Mouse (Mus musculus): ENCODE data around the gene Phospho1.

GRCm38 (mm10) chr11:95833006-95833570, 8.8 kb downstream of the Phospho1 start:
- TF ChIP-seq CTCF (IDR thresholded peaks at IDR 0.05; ENCODE audit: extremely low read depth, insufficient read length, insufficient replicate concordance, low read depth, low read length) (no peak), POLR2A (IDR thresholded peaks at IDR 0.05; ENCODE audit: low read depth, low read length) (no peak)

Data from small intestine, adult 2 months (tissue).